Mouse (Mus musculus) heart, embryonic 13.5 days (tissue): ENCODE data around the gene H2-Ob. TPM values are rescaled to one million over a fixed set of nuclear protein-coding genes. Genes with fewer than 3 reads are reported as not detected.

Experiments used
- ATAC-seq: fragments of 200-750 bp; cut with Nextera tagmentation; 2 replicates; pipeline ENCODE4 v1.8.0; 2017; ENCODE audit warnings: moderate TSS enrichment; ENCODE audit not compliant: insufficient number of reproducible peaks, low FRiP score, low TSS enrichment; ENCODE audit errors: extremely low read depth
- H3K27ac ChIP-seq: fragments of 300-500 bp; sonication (generic); replicated peaks from 2 replicates; pipeline ENCODE4 v1.5.1; 2015; ENCODE audit warnings: moderate library complexity, mild to moderate bottlenecking, inconsistent platforms
- H3K27me3 ChIP-seq: fragments of 300-500 bp; sonication (generic); replicated peaks from 2 replicates; pipeline ENCODE4 v1.6.1; 2015; ENCODE audit warnings: mild to moderate bottlenecking, inconsistent platforms
- H3K36me3 ChIP-seq: fragments of 300-500 bp; sonication (generic); 2 replicates; pipeline ENCODE4 v1.6.1; 2015; ENCODE audit warnings: mild to moderate bottlenecking, inconsistent platforms
- H3K4me1 ChIP-seq: fragments of 300-500 bp; sonication (generic); 2 replicates; pipeline ENCODE4 v1.6.1; 2015; ENCODE audit warnings: inconsistent platforms
- H3K4me2 ChIP-seq: fragments of 300-500 bp; sonication (generic); 2 replicates; pipeline ENCODE4 v1.6.1; 2015; ENCODE audit warnings: inconsistent platforms, mild to moderate bottlenecking, moderate library complexity
- H3K4me3 ChIP-seq: fragments of 300-500 bp; sonication (generic); 2 replicates; pipeline ENCODE4 v1.5.1; 2015; ENCODE audit warnings: moderate library complexity, mild to moderate bottlenecking, inconsistent platforms
- H3K9ac ChIP-seq: fragments of 300-500 bp; sonication (generic); 2 replicates; pipeline ENCODE4 v1.6.1; 2015; ENCODE audit warnings: inconsistent platforms, mild to moderate bottlenecking, moderate library complexity
- H3K9me3 ChIP-seq: fragments of 300-500 bp; sonication (generic); 2 replicates; pipeline ENCODE4 v1.6.1; 2016; ENCODE audit warnings: inconsistent platforms
- WGBS: fragments of 180-500 bp; shearing (Covaris S2); methylation state at CpG from one replicate; pipeline ENCODE4 v1.1.7; 2015; ENCODE audit warnings: mixed read lengths; 5-methylcytosine and 5-hydroxymethylcytosine counted together
- polyA plus RNA-seq: library from polyadenylated mRNA; unstranded; fragments of >200 nt; fragmentation: Nextera tagmentation; extraction: Ambion mirVana; gene quantifications from 2 replicates; pipeline ENCODE4 v1.2.1, GENCODE M21; 2015

Gene H2-Ob
- polyA plus RNA-seq, 1 experiment from 2014 or later, result not detected

GRCm38 (mm10) chr17:34200772-34201505, 37.8 kb upstream of the H2-Ob start:
- WGBS, result 80% methylated on average over 16 of the region's 16 CpGs
- Histone ChIP-seq H3K4me2 (no peak overlapping the region), H3K27me3 (peaks cover 87% of the 10 kb centered on the region)

DNA sequence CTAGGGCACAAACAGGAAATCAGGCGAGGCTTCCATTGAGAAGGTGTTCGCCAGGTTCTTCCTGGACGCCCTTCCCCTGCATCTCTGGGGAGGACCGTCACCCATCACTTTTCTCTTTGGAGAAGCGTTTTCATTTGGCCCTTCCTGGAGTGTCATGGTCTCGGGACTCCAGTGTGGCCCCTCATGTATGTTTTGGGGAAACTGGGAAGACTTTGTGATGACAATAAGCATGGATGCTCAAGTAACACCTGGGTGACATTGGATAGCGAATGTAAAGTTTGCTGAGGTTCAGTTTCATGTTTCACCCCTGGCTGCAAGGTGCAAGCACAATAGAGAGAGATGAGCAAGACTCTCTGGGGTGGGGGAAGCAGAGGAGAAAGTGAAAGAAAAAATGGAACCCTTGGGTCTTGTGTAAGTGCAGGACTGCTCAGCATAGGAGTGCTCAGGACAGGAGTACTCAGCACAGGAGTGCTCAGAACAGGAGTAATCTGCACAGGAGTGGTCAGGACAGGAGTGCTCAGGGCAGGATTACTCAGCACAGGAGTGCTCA, 37.1 kb upstream of the H2-Ob start:
- no peaks in the 10 kb centered on the region for H3K9me3 ChIP-seq
- no peak overlapping the region for H3K4me2 ChIP-seq
- H3K27me3 ChIP-seq, result peaks cover 87% of the 10 kb centered on the region
- no peak overlapping the region for H3K27ac ChIP-seq
- 66% methylated on average over 7 of the region's 7 CpGs for WGBS
- peaks cover 19% of the 10 kb centered on the region for H3K4me1 ChIP-seq
- H3K4me3 ChIP-seq, result no peak overlapping the region
- H3K9ac ChIP-seq, result no peak overlapping the region
- no peak for ATAC-seq
- no peaks in the 10 kb centered on the region for H3K36me3 ChIP-seq

More at GRCm38 (mm10) chr17:34200772-34201505, 37.8 kb upstream of the H2-Ob start:
- peaks cover 19% of the 10 kb centered on the region for H3K4me1 ChIP-seq
- H3K4me3 ChIP-seq, result no peak overlapping the region
- no peak for ATAC-seq
- no peaks in the 10 kb centered on the region for H3K36me3 ChIP-seq
- no peaks in the 10 kb centered on the region for H3K9me3 ChIP-seq
- H3K27ac ChIP-seq, result no peak overlapping the region
- no peak overlapping the region for H3K9ac ChIP-seq

DNA sequence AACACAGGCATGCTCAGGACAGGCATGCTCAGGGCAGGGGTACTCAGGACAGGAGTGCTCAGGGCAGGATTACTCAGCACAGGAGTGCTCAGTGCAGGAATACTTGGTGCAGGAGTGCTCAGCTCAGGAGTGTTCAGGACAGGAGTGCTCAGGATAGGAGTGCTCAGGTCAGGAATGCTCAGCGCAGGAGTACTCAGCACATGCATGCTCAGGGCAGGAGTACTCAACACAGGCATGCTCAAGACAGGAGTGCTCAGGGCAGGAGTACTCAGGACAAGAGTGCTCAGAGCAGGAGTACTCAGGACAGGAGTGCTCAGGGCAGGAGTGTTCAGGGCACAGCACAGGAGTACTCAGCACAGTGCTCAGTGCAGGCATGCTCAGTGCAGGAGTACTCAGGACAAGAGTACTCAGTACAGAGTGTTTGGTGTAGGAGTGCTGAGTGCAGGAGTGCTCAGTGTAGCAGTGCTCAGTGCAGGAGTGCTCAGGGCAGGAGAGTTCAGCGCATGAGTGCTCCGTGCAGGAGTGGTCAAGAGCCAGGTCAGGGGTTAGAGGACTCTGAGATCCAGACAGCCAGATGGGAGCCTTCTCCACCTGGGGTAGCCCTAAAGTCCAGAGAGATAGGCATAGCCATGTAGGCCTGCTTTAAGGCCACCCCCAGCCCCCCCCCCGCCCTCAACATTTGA, 35.8 kb upstream of the H2-Ob start:
- Histone ChIP-seq H3K27me3 (peaks cover 83% of the 10 kb centered on the region), H3K27ac (no peak overlapping the region), H3K4me2 (no peak overlapping the region)

GRCm38 (mm10) chr17:34203444-34203843, 35.3 kb upstream of the H2-Ob start, which contains the start of gene Tap2:
Gene Tap2, plus strand, starts transcription at chr17:34203527.
- 67% methylated on average over 5 of the region's 5 CpGs for WGBS
- ATAC-seq, result no peak
- Histone ChIP-seq H3K4me1 (peaks cover 9% of the 10 kb centered on the region), H3K27me3 (peaks cover 83% of the 10 kb centered on the region), H3K36me3 (no peaks in the 10 kb centered on the region), H3K27ac (no peak within 1 kb of the TSS), H3K9me3 (no peaks in the 10 kb centered on the region), H3K4me3 (peak within 1 kb of the TSS; percentile 86), H3K9ac (peak within 1 kb of the TSS; percentile 87), H3K4me2 (peak within 1 kb of the TSS; percentile 99)

More for the DNA sequence above, 35.8 kb upstream of the H2-Ob start:
- Histone ChIP-seq H3K4me3 (no peak overlapping the region), H3K9me3 (no peaks in the 10 kb centered on the region), H3K9ac (no peak overlapping the region), H3K36me3 (no peaks in the 10 kb centered on the region), H3K4me1 (peaks cover 15% of the 10 kb centered on the region)
- 71% methylated on average over 4 of the region's 4 CpGs for WGBS
- no peak for ATAC-seq

GRCm38 (mm10) chr17:34204303-34205010, 34.2 kb upstream of the H2-Ob start:
- 0 out of 2 replicates have a peak, but pooled peaks have one; percentile 22 for ATAC-seq
- Histone ChIP-seq H3K9ac (peak overlapping the region; percentile 87), H3K27me3 (peaks cover 83% of the 10 kb centered on the region), H3K27ac (no peak overlapping the region), H3K4me2 (peak overlapping the region; percentile 99), H3K36me3 (no peaks in the 10 kb centered on the region), H3K9me3 (no peaks in the 10 kb centered on the region), H3K4me3 (peak overlapping the region; percentile 86), H3K4me1 (peaks cover 9% of the 10 kb centered on the region)
- WGBS, result under 1% methylated on average over 44 of the region's 44 CpGs

GRCm38 (mm10) chr17:34205021-34205745, 33.5 kb upstream of the H2-Ob start:
- Histone ChIP-seq H3K4me3 (peak overlapping the region; percentile 86), H3K36me3 (no peaks in the 10 kb centered on the region), H3K9me3 (no peaks in the 10 kb centered on the region), H3K4me1 (peaks cover 9% of the 10 kb centered on the region), H3K9ac (peak overlapping the region; percentile 87), H3K4me2 (peak overlapping the region; percentile 99), H3K27ac (no peak overlapping the region), H3K27me3 (peaks cover 83% of the 10 kb centered on the region)
- ATAC-seq, result no peak
- 15% methylated on average over 18 of the region's 18 CpGs for WGBS

GRCm38 (mm10) chr17:34205746-34206176, 32.9 kb upstream of the H2-Ob start:
- no peak overlapping the region for H3K27ac ChIP-seq
- peak overlapping the region; percentile 86 for H3K4me3 ChIP-seq
- H3K36me3 ChIP-seq, result no peaks in the 10 kb centered on the region
- H3K9ac ChIP-seq, result 0 out of 2 replicates have a peak overlapping the region, but pooled peaks have one; percentile 87
- peaks cover 83% of the 10 kb centered on the region for H3K27me3 ChIP-seq
- no peaks in the 10 kb centered on the region for H3K9me3 ChIP-seq
- H3K4me2 ChIP-seq, result peak overlapping the region; percentile 99
- 12% methylated on average over 9 of the region's 9 CpGs for WGBS
- H3K4me1 ChIP-seq, result peaks cover 9% of the 10 kb centered on the region
- no peak for ATAC-seq

DNA sequence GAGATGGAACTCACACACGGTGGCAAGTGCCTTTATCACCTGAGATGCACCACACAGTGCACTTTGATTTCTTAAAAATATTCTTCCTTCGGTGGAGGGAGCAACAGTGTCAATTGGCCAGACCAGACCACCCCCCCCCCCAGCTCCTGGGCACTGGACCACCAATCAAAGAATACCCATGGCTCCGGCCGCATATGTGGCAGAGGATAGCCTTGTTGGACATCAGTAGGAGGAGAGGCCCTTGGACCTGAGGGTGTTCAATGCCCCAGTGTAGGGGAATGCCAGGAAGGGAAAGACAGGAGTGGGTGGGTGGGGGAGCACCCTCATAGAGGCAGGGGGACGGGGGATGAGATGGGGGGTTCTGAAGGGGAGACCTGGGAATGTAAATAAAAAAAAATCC, 32.0 kb upstream of the H2-Ob start:
- 81% methylated on average over 5 of the region's 5 CpGs for WGBS
- Histone ChIP-seq H3K4me3 (no peak overlapping the region), H3K9me3 (no peaks in the 10 kb centered on the region), H3K4me2 (no peak overlapping the region), H3K4me1 (peaks cover 9% of the 10 kb centered on the region), H3K27ac (no peak overlapping the region), H3K36me3 (no peaks in the 10 kb centered on the region), H3K9ac (no peak overlapping the region), H3K27me3 (peaks cover 83% of the 10 kb centered on the region)
- ATAC-seq, result no peak

DNA sequence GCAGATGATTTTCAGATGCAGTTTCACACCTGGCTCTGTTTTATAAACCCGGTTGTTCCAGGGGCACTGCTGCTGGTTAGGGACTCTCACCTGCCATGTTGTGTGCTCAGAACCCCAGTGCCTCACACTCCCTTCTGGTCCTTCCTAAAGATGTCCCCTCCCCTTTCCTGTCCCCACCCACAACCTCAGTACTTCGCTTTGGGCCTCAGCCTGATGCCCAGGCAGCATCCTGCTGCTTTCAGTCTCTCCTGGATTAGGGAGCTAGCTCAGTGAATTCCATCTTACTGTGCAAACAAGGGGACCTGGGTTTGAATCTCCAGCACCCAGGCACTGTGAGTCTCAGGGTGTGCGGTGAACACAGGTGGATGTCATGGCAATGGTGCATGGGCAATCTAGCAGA, 31.2 kb upstream of the H2-Ob start:
- 56% methylated on average over 3 of the region's 3 CpGs for WGBS
- H3K27ac ChIP-seq, result no peak overlapping the region
- no peaks in the 10 kb centered on the region for H3K36me3 ChIP-seq
- no peak overlapping the region for H3K4me2 ChIP-seq
- ATAC-seq, result no peak
- peaks cover 9% of the 10 kb centered on the region for H3K4me1 ChIP-seq
- no peak overlapping the region for H3K9ac ChIP-seq
- no peaks in the 10 kb centered on the region for H3K9me3 ChIP-seq
- peaks cover 89% of the 10 kb centered on the region for H3K27me3 ChIP-seq
- H3K4me3 ChIP-seq, result no peak overlapping the region

GRCm38 (mm10) chr17:34207866-34208265, 30.8 kb upstream of the H2-Ob start:
- Histone ChIP-seq H3K4me3 (no peak overlapping the region), H3K27ac (no peak overlapping the region), H3K9ac (no peak overlapping the region), H3K36me3 (no peaks in the 10 kb centered on the region), H3K4me1 (peaks cover 9% of the 10 kb centered on the region), H3K9me3 (no peaks in the 10 kb centered on the region), H3K27me3 (peaks cover 90% of the 10 kb centered on the region), H3K4me2 (no peak overlapping the region)
- WGBS, result 95% methylated on average over 9 of the region's 9 CpGs
- no peak for ATAC-seq
